Mouse (Mus musculus) liver, embryonic 11.5 days (tissue): ENCODE measurements at regions not wholly inside any gene's neighbourhood (a gene's known extent, or its start where the extent isn't known, plus 50 kb on each side); places are given as distances from the start of the nearest gene placed in this dataset.

Experiments
- ATAC-seq: fragments of 200-750 bp; cut with Nextera tagmentation; replicated peaks from 2 replicates; pipeline ENCODE4 v1.8.0; 2017; ENCODE audit warnings: moderate number of reproducible peaks, mild to moderate bottlenecking, moderate TSS enrichment, moderate library complexity; ENCODE audit not compliant: low FRiP score
- DNase-seq: peaks from one replicate; pipeline ENCODE4 v3.0.0-alpha.2; 2017; ENCODE audit warnings: low spot score
- H3K27ac ChIP-seq: fragments of 300-500 bp; sonication (generic); 2 replicates; pipeline ENCODE4 v1.5.1; 2014; ENCODE audit warnings: mild to moderate bottlenecking, low read depth, low read length, control low read depth
- H3K27me3 ChIP-seq: fragments of 300-500 bp; sonication (generic); replicated peaks from 2 replicates; pipeline ENCODE4 v1.6.1; 2014; ENCODE audit warnings: low read length, mixed read lengths; ENCODE audit not compliant: control insufficient read depth, insufficient read depth
- H3K36me3 ChIP-seq: fragments of 300-500 bp; sonication (generic); 2 replicates; pipeline ENCODE4 v1.6.1; 2014; ENCODE audit warnings: mild to moderate bottlenecking, low read length, moderate library complexity, mixed read lengths; ENCODE audit not compliant: control insufficient read depth, insufficient read depth
- H3K4me1 ChIP-seq: fragments of 300-500 bp; sonication (generic); replicated peaks from 2 replicates; pipeline ENCODE4 v1.6.1; 2014; ENCODE audit warnings: low read length, mixed read lengths; ENCODE audit not compliant: control insufficient read depth, insufficient read depth
- H3K4me2 ChIP-seq: fragments of 300-500 bp; sonication (generic); 2 replicates; pipeline ENCODE4 v1.6.1; 2014; ENCODE audit warnings: mild to moderate bottlenecking, control low read depth, moderate library complexity
- H3K4me3 ChIP-seq: fragments of 300-500 bp; sonication (generic); 2 replicates; pipeline ENCODE4 v1.5.1; 2014; ENCODE audit warnings: low read depth, low read length, control low read depth
- H3K9ac ChIP-seq: fragments of 300-500 bp; sonication (generic); 2 replicates; pipeline ENCODE4 v1.6.1; 2014; ENCODE audit warnings: low read depth, low read length, control low read depth
- H3K9me3 ChIP-seq: fragments of 300-500 bp; sonication (generic); 2 replicates; pipeline ENCODE4 v1.6.1; 2016; ENCODE audit warnings: low read length, inconsistent platforms, mixed read lengths; ENCODE audit not compliant: control insufficient read depth
- WGBS: fragments of 180-500 bp; shearing (Covaris S2); extraction: QIAGEN DNeasy Blood & Tissue Kit; methylation state at CpG from one replicate; pipeline ENCODE4 v1.1.7; 2014; 5-methylcytosine and 5-hydroxymethylcytosine counted together

GRCm38 (mm10) chr3:52625125-52625524 is 357.0 kb downstream of the Foxo1 start:
- ATAC-seq = no peak
- Histone ChIP-seq H3K4me2 (no peak overlapping the region), H3K9ac (no peak overlapping the region), H3K27me3 (no peaks in the 10 kb centered on the region), H3K27ac (no peak overlapping the region), H3K36me3 (no peaks in the 10 kb centered on the region), H3K9me3 (no peaks in the 10 kb centered on the region), H3K4me3 (no peak overlapping the region), H3K4me1 (no peaks in the 10 kb centered on the region)
- WGBS = 61% methylated on average over 1 of the region's 1 CpGs
- DNase-seq = no peak

- Histone ChIP-seq H3K27ac (no peak overlapping the region), H3K36me3 (no peaks in the 10 kb centered on the region), H3K9me3 (no peaks in the 10 kb centered on the region), H3K27me3 (no peaks in the 10 kb centered on the region), H3K4me3 (no peak overlapping the region), H3K4me2 (no peak overlapping the region), H3K9ac (no peak overlapping the region), H3K4me1 (no peaks in the 10 kb centered on the region; the same call in 1 of the 2 replicates)
- 82% methylated on average over 8 of the region's 8 CpGs for WGBS
- no peak for DNase-seq
- ATAC-seq = no peak
These were observed 354.4 kb downstream of the Foxo1 start for GRCm38 (mm10) chr3:52622530-52622929.

- Histone ChIP-seq H3K9me3 (no peaks in the 10 kb centered on the region), H3K27me3 (no peaks in the 10 kb centered on the region), H3K36me3 (no peaks in the 10 kb centered on the region), H3K4me1 (no peaks in the 10 kb centered on the region; the same call in 1 of the 2 replicates), H3K27ac (no peak overlapping the region), H3K4me3 (no peak overlapping the region), H3K9ac (no peak overlapping the region), H3K4me2 (no peak overlapping the region)
- DNase-seq (no peak), ATAC-seq (no peak)
- 80% methylated on average over 8 of the region's 8 CpGs for WGBS
These were observed 353.8 kb downstream of the Foxo1 start for GRCm38 (mm10) chr3:52621936-52622335.

- no peak for ATAC-seq
- H3K4me2 ChIP-seq = no peak overlapping the region
- H3K4me3 ChIP-seq = no peak overlapping the region
- H3K4me1 ChIP-seq = no peaks in the 10 kb centered on the region; the same call in 1 of the 2 replicates
- no peaks in the 10 kb centered on the region for H3K27me3 ChIP-seq
- DNase-seq = no peak
- H3K9ac ChIP-seq = no peak overlapping the region
- no peaks in the 10 kb centered on the region for H3K36me3 ChIP-seq
- H3K27ac ChIP-seq = no peak overlapping the region
- 74% methylated on average over 2 of the region's 2 CpGs for WGBS
- no peaks in the 10 kb centered on the region for H3K9me3 ChIP-seq
These were observed 350.7 kb downstream of the Foxo1 start for GRCm38 (mm10) chr3:52618925-52619224.

- Histone ChIP-seq H3K4me1 (no peaks in the 10 kb centered on the region; the same call in 1 of the 2 replicates), H3K9me3 (no peaks in the 10 kb centered on the region), H3K4me3 (no peak overlapping the region), H3K27me3 (no peaks in the 10 kb centered on the region), H3K9ac (no peak overlapping the region), H3K27ac (no peak overlapping the region), H3K4me2 (no peak overlapping the region), H3K36me3 (no peaks in the 10 kb centered on the region)
- WGBS = 68% methylated on average over 7 of the region's 7 CpGs
- ATAC-seq (no peak), DNase-seq (no peak)
These were observed 350.2 kb downstream of the Foxo1 start for GRCm38 (mm10) chr3:52618212-52618924.

- H3K9ac ChIP-seq = no peak overlapping the region
- H3K27ac ChIP-seq = no peak overlapping the region
- no peak for DNase-seq
- 73% methylated on average over 8 of the region's 8 CpGs for WGBS
- no peak overlapping the region for H3K4me3 ChIP-seq
- no peaks in the 10 kb centered on the region for H3K27me3 ChIP-seq
- ATAC-seq = no peak
- H3K36me3 ChIP-seq = no peaks in the 10 kb centered on the region
- no peaks in the 10 kb centered on the region; the same call in 1 of the 2 replicates for H3K4me1 ChIP-seq
- H3K9me3 ChIP-seq = no peaks in the 10 kb centered on the region
- H3K4me2 ChIP-seq = no peak overlapping the region
These were observed 349.4 kb downstream of the Foxo1 start for GRCm38 (mm10) chr3:52617413-52618149.

- Histone ChIP-seq H3K27me3 (no peaks in the 10 kb centered on the region), H3K4me1 (no peaks in the 10 kb centered on the region), H3K9me3 (no peaks in the 10 kb centered on the region), H3K27ac (no peak overlapping the region), H3K36me3 (no peaks in the 10 kb centered on the region), H3K9ac (no peak overlapping the region), H3K4me2 (no peak overlapping the region), H3K4me3 (no peak overlapping the region)
- 90% methylated on average over 8 of the region's 8 CpGs for WGBS
- no peak for ATAC-seq
- no peak for DNase-seq
These were observed 343.7 kb downstream of the Foxo1 start for GRCm38 (mm10) chr3:52611881-52612280.

GRCm38 (mm10) chr3:52610466-52610865 is 342.3 kb downstream of the Foxo1 start:
- no peak overlapping the region for H3K4me2 ChIP-seq
- no peak overlapping the region for H3K27ac ChIP-seq
- no peaks in the 10 kb centered on the region for H3K36me3 ChIP-seq
- DNase-seq (no peak), ATAC-seq (no peak)
- no peak overlapping the region for H3K9ac ChIP-seq
- no peaks in the 10 kb centered on the region for H3K9me3 ChIP-seq
- no peaks in the 10 kb centered on the region for H3K27me3 ChIP-seq
- 62% methylated on average over 3 of the region's 3 CpGs for WGBS
- H3K4me3 ChIP-seq = no peak overlapping the region
- H3K4me1 ChIP-seq = no peaks in the 10 kb centered on the region

- no peak overlapping the region for H3K9ac ChIP-seq
- 76% methylated on average over 5 of the region's 5 CpGs for WGBS
These were observed 339.9 kb downstream of the Foxo1 start for GRCm38 (mm10) chr3:52608086-52608426.

More at GRCm38 (mm10) chr3:52608086-52608426, 339.9 kb downstream of the Foxo1 start:
- Histone ChIP-seq H3K27ac (no peak overlapping the region), H3K36me3 (no peaks in the 10 kb centered on the region), H3K4me2 (no peak overlapping the region), H3K9me3 (no peaks in the 10 kb centered on the region), H3K4me1 (no peaks in the 10 kb centered on the region), H3K27me3 (no peaks in the 10 kb centered on the region), H3K4me3 (no peak overlapping the region)
- ATAC-seq (no peak), DNase-seq (no peak)
